Mouse (Mus musculus): ENCODE measurements at regions not wholly inside any gene's neighbourhood (a gene's known extent, or its start where the extent isn't known, plus 50 kb on each side); places are given as distances from the start of the nearest gene placed in this dataset.

DNA sequence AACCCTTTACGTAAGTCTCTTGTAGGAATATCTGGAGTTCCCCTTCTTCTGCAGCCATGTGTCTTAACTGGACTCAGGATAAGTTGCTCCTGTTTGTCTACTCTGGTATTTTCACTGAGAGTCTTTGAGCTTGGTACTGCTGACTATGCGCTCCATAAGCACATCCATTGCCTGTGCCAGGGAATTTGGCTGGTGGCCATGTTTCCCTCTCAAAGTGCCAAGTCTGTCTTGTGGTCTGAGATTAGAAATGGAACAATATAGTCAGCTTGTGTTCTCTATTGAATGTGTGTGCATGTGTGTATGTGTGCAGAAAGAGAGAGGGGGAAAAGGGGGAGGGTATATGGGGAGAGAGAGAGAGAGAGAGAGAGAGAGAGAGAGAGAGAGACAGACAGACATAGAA, 263.7 kb downstream of the Olfm4 start:
- peak; percentile 9 for DNase-seq

DNA sequence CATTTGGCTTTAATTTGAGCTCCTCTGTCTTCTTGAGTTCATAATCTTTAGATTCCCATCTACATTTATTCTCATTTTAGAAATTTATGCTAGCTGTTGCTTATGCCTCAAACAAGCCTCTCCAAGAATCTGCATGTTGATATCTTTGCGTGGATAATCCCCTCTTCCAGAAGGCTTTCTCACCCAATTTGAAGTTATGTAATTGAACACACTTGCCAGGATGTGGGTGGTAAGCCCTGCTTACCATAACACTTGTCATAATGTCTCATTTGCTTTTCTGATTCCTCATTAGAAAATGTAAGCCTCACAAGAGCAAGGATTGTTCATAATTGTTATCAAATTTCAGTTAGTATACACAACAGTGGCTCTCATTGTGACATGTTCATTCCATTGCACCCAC, 266.0 kb downstream of the Olfm4 start:
- DNase-seq, result no peak

DNA sequence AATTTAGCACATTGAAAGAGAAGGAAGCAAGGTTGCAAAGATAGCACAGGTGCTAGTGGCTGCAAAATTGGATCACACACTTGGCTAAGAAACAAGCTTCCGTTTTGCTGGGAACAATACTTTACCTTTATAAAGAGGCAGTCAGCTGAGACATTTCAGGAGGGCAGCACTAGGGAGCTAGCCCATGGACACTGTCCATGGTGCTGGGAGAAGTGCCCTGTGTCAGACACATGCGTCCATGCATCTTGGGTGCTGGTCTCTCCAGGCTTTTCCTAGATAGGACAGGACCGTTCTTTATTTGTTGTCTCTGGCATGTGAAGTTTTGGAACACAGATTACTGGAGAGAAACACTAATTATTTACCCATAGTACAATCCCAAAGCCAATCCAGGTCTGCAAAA, 273.2 kb downstream of the Olfm4 start:
- peak; percentile 61 for DNase-seq

DNA sequence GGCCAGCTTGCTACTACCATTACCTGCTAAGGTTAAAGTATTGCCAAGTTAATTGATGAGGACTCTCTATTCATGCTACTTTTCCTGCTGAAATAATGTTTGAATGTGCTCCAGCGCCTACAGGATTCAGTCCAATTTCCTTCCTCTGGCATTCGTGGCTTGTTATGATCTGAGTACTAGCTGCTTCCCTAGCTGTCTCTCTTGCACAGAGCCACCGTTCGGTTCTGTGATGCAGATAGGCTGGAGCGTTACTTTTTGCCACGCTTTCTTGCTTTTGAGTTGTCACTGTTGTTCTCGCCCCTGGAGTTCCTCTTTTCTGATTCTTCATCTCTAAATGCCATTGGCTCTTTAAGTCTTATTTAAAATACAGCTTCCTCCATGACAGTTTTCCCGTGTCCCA, 279.3 kb downstream of the Olfm4 start:
- DNase-seq, result no peak

DNA sequence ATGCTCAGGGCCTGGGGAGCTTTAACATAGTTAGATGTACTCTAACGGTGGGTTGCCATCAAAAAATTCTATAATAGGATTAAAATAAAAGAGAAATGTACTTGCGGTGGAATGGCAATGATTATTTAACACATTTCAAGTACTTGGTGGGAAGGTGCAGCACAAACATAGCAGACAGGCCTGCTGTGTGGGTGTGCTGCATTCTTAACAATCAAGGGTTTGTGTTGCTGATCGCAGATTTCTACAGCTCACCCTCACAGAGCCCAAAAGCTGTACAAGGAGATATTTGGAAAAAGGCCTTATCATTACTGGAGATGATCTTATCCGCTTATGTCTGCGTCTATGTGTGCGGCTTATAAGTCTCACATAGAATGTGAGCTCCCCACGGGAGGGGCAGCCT, 281.2 kb downstream of the Olfm4 start:
- no peak for DNase-seq

DNA sequence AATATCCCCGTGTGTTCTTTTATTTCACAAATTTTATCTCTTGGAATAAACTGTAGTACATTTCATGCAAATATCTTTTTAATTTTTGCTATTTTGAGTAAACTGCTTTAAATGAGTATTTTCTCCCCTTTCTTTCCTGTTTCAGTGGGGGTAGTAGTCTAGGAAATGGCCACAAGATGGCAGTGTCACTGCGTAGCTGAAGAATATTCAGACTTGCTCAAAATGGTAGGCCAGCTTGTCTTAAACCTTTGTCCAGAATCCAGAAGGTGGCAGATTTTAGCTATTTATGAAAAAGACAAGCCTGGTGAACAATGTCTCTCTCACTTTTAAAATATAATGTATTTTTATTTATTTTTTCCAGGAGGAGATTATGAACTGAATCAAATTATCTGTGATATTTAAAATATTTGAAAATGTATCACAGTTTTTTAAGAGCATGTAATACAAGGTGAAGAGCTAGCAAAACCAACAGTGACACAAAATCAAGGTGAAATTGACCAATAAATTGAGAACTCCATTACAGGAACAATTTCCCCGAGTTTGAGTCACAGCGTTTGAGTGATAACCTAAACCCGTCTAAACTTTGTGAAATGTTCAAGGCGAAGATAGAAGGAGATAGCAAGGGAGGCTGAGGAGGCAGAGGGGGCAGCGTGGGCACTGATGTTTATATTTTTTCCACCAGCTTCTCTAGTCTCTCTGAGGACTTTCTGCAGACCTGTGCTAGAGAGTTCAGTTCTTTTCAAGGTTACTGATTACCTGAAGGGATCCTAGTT, 285.5 kb downstream of the Olfm4 start:
- DNase-seq, result peak; percentile 75

DNA sequence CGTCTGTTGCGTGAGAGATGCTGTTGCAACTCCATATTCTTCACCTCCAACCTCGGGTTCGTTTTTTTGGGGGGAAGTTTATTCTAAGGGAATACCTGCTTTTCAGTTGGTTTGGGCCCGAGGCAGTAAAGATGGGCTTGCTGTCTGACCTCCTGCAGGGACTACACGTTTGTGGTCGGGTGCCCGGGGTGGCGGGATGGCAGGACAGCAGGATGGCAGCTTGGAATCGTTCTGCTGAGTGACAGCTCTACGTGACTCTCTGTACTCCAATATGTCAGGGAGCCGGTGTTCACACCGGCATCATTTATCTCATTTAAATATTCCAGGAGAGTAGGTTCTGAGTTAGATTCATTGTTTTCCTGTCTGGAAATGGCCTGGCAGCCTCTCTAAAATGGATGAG, 286.2 kb downstream of the Olfm4 start:
- no peak for DNase-seq

DNA sequence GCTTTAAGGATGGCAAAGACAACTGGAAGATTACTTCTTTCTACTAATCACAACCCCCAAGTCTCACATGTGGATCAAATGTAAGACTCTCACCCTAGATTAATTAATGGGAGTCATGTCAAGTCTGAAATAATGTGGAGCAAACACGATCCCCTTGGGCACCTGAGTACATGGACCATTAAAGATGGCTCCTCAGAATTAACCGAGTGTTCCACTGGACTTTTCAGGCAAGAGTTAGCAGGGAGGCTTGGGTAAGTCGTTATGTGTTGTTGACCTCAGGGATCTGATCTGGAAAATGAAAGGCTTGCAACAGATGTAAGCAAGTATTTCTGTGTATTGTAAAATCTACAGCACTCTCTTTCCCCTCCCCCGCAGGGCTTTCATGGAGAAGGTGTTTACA, 296.3 kb downstream of the Olfm4 start:
- DNase-seq, result no peak

DNA sequence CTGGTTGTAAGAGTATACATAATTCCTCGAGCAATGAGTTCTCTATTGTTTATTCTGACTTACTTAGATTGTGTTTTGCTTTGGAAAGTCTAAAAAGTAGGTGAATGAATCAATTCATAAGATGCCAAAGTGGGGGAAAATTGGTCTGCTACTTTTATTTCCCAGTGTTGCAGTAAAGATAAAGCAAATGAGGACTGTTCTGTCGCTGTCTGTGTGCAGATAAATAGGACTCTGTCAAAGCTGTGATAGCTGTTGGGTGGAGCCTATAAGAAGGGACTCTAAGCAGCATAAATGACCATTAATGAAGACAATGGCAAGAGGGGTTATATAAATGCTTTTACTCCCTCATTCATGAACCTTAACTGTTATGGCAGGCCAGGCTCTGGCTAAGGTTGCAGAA, 299.8 kb downstream of the Olfm4 start:
- DNase-seq, result no peak

DNA sequence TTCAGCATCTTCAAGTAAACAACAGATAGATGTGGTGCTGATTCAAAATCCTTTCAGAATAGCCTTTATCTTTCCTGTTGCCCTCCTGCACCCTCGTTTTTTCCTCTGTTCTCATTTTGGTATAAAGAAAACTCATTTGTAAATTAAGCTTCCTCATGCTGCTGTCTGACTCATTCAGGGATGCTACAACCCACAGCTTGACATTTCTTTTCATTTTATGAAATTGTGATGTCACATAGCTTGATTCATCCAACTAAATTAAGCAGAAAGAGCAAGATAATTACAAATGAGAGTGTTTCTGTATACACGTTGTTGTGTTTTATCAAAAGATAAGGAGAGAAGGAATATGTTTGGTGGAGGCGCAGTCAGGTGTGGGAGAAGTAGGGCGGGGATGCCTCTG, 307.5 kb downstream of the Olfm4 start:
- DNase-seq, result no peak

DNA sequence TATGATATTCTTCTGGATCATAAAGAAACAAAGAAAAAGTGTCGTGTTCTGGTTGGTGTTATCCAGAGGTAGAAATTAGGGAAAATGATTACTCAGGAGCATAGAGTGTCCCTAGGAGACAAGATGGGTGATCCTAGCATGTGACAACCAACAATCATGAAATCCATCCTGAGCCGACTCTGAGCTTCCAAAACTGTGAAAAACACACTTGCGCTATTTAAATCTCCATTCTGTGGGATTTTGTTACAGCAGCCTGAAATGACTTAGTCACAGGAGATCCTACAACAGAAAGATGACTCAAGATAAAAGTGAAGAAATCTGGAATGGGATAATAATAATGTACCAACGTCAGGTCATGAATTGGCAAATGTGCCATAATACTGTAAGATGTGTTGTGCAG, 309.5 kb downstream of the Olfm4 start:
- no peak for DNase-seq

DNA sequence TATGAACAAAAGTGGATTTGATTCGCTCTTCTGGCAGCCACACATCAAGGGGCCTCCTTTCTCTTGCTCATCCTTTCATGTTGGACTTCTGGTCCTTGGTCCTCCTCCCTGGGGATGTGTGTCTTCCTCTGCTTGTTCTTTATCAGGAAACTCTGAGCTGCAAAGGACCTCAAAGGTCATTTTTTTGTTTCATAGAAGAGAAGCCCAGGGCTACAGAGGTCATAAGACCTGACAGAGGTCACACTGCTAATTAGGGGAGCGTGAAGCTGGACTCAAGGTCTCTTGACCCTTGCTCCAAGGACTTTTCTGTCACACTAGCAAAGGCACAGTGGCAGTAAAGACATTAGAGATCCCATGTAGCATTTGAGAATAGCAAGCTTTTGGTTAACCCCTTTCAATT, 345.8 kb downstream of the Olfm4 start:
- DNase-seq, result no peak

DNA sequence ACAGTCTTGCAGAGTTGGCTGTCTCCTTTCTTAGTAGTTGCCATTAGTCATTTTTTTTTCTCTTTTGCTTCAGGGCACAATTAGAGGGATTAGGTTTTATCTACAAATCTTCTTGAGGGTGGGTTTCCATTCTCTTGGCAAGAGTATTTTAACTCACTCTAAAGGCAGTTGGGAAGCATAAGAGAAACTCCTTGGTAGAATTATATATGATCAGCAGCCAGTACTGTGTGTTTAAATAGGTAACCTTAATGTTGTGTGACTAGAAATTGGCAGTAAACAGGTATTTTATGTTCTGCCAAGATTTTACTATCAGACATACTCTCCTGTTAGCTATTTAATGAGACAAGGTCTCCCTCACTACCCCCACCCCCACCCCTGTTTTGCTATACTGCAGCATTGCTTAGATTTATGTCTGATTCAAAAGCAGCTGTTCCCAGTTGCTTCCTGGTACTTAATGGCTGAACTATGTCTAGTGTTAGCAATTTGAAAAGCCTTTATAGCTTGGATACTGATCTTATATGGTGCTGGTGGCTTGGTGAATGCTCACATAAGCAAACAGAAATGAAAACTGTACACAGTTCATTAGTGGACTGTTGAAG, 378.2 kb downstream of the Olfm4 start:
- DNase-seq, result no peak

DNA sequence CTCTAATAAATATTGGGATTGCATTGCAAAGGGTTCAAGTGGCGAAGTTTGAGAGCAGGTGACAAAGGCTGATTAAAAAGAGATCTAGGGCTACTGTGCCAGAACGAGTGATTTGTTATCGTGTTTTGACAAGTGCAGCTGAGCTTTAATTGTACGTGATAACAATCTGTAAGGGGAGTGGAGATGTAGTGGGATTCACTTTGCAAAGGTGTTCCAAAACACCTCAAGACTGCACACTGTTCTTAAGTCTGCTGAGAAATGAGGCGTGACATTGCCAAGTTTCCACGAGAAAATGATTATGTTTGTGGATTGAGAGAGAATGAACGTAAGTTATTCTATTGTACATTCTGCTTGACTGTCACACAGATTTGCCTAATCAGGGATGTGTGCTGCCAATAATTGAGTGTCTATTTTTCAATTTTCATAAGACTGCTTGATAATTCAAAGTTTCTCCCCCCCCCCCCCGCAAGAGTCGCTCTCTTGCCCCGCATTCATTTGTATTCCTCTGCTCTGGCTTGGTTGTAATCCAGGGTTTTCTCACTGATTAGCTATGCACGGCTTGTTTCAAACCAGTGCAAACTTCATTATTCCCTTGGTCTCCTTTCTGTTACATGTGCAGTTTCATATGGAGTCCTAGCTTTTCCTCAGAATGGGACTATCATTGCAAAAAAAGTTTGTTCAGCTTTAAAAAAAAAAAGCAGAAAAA, 385.7 kb downstream of the Olfm4 start:
- no peak for DNase-seq

DNA sequence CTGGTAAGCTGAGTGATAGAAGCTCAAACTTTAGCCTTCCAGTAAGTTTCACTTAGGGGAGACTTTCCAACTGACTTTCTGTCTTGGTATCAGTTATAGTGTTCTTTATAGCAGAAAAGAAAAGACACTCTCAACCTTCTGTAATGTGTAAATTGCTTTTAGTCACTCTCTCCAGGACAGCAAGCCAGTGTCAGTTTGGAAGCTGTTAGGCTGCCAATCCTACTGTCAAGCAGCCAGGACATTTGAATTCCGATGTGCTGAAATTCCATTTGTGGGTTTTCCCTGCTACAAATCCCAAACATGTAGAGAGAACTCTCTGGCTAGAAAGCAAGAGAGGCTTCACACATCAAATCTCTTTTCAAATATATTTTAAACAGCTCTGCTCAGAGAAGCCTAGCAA, 390.4 kb downstream of the Olfm4 start:
- DNase-seq, result no peak

DNA sequence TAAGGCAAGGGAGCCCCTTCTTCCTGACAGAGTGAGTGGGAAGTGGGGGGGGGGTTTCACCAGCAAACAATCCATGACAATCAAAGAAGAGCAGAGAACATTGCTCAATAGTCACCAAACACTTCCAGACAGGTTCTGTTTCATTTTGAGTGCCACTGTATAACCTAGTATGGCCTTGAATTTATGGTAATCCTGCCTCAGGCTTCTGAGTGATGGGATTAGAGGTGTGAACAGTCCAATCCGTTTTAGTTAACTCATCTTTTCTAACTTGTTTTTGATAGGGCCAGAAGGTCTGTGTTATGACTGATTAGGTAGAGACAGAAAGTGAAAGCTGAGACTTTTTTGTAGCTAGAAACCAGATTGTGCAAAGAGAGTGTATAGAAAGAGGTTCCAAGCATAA, 393.2 kb downstream of the Olfm4 start:
- DNase-seq, result no peak

DNA sequence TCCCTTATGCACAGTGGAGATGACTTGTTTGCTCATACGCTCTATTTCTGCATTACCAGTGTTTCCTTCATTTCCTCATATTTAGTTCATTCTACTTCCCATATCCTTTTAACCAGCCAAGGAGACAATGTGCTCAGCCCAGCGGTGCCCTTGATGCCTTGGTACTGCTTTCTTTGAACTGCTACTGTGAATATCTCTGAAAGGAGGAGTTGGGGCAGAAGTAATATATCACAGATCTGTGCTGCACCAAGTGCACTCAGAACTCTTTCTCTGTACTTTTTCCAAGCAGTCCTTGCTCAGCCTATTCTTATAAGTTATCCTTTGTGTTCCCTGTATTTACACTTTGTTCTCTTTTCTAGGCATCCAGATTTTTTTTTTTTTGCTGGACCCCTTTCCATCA, 407.5 kb downstream of the Olfm4 start:
- no peak for DNase-seq

DNA sequence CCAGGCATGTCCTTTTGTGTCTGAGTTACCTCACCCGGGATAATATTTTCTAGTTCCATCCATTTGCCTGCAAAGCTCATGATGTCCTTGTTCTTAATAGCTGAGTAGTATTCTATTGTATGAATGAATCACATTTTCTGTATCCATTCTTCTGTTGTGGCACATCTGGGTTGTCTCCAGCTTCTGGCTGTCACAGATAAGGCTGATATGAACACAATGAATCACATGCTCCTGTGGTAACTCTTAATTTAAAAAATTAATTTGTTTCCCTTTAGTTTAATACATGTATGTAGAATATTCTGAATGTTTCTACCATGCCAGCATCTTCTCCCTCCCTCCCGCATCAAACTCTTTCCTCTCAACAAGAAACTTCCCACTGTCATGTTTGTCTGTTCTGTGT, 424.4 kb downstream of the Olfm4 start:
- no peak for DNase-seq

DNA sequence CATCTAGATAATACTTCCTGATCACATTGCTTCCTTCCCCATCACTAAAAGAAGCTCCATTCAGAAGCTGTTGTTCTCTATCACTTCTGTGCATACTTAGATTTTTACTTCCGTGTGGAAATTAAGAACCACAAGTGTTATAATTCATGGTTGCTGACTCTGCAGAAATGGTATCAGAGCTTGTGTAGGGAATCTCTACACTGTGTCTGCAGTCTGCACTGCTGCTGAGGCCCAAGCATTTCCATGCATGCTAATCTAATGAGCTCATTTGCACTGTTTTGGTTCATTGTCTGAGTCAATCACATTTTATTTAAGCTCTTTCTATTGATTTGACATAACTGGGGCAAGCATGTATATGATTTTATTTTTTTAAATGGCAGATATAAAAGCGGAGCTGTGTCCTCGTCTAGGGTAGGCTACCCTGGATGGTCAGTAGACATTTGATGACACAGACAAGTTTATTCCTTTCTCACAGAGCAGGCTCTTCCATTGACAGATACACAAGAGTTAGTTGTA, 435.0 kb downstream of the Olfm4 start:
- DNase-seq, result no peak

DNA sequence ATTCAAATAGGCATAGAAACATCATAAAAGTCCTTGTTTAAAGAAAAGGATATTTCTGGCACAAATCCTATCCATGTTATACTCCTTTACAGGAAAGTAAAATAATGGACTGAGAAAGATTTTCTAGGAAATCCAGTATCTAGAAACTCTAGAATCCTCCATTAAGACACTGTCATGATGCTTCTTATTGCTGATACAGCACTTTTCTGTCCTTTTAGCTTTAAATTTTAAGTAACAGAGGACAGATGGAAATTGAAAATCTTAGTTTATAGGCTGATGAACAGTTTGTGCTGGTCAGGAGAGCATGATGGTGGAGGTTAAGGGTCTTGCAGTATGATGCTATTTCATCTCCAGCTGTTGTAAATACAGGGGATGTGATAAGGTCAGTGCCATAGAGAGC, 459.9 kb downstream of the Olfm4 start:
- DNase-seq, result no peak

DNA sequence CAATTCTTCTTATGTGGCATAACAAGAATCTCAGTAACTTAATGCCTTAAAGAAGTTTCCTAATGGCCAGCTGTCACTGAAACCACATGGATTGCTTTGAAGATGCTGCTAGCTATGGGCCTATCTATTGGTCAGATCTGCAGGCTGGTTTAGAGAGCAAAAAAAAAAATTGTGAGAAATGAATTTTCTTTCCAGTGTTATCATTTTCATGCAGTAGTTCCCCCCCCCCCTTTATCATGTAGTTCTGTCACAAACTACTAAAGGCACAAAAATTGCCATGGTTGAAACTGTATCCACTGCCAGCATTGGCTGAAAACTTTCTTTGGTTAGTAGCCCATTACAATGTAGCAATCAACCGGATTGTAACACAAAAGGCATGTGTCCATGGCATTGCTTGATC, 487.6 kb downstream of the Olfm4 start:
- no peak for DNase-seq

DNA sequence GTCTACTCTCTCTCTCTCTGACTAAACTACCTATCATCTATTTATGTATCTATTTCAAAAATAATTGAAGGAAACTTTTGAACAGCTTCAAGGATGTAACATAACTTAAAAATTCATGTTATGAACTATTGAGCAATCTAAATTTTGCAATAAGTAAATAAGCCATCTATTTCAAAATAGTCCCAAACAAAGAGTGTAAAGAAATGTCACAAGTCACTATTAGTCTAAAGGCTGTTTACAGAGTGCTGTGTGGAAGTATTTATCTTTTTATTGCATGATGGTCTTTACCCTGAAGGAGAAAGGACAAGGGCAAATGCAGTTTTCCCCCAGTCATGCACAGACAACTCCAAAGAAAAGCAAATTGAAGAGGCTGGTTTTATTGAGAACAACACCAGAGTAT, 496.0 kb downstream of the Olfm4 start:
- DNase-seq, result no peak

DNA sequence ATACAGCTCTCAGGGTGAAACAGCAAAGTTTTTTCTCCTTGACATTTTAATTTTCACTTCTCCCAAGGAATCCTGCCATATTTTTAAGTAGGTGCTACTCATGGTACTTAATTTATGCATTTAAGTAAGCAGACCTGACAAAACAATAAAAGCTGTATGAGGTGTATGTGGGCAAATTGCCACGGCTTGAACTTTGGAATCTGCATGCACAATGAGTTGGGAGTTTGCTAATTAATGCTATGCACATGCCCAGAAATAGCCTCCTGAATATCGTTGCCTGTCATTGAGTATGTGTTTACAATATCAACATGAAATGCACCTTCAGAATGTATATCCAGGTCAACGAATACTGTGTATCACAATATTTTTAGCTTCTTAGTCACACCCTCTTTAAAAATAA, 498.9 kb downstream of the Olfm4 start:
- DNase-seq, result no peak

DNA sequence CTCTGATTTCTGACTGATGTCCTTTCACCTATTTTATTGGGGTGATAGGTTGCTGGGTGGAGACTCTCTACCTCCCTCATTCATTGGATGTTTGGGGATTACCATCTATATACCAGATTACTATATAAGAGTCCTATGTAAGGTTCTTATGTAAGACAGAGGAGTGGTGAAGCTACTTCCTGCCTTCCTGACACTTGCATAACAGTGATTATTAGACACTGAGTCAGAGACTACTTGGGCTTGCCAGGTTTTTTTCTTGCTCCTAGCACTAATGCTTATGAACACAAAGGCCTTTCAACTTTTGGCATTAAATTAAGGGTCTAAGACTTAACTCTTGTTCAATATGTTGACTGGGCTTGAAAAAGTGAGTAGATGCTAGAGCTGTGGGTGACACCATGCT, 500.4 kb downstream of the Olfm4 start:
- no peak for DNase-seq

Measured in kidney, postnatal 10 days (tissue).